Mouse (Mus musculus) testis, adult 2 months (tissue): ENCODE results near the gene Bet1l. TPM values are rescaled to one million over a fixed set of nuclear protein-coding genes. Genes with fewer than 3 reads are reported as not detected.
A peak's percentile ranks its signal among the peaks of the same experiment; 100 is the strongest.

Experiments used
- H3K27ac ChIP-seq: fragments of 200-500 bp; 2 replicates; pipeline ENCODE4 v1.5.1; 2012; ENCODE audit warnings: low read depth, low read length; ENCODE audit not compliant: control insufficient read depth, insufficient read depth
- H3K27me3 ChIP-seq: fragments of 200-500 bp; 2 replicates; pipeline ENCODE4 v1.6.1; 2012; ENCODE audit warnings: mild to moderate bottlenecking, low read length, moderate library complexity; ENCODE audit not compliant: control insufficient read depth, insufficient read depth
- H3K36me3 ChIP-seq: fragments of 200-500 bp; 2 replicates; pipeline ENCODE4 v1.6.1; 2012; ENCODE audit warnings: mild to moderate bottlenecking, low read length; ENCODE audit not compliant: control insufficient read depth, insufficient read depth
- H3K4me1 ChIP-seq: fragments of 200-500 bp; 2 replicates; pipeline ENCODE4 v1.6.1; 2012; ENCODE audit warnings: low read length; ENCODE audit not compliant: control insufficient read depth, insufficient read depth
- H3K4me3 ChIP-seq: fragments of 200-500 bp; 2 replicates; pipeline ENCODE4 v1.5.1; 2012; ENCODE audit warnings: low read depth, mild to moderate bottlenecking, low read length, moderate library complexity, mixed read lengths; ENCODE audit not compliant: control insufficient read depth
- CTCF ChIP-seq: fragments of 200-500 bp; IDR thresholded peaks from 2 replicates; pipeline ENCODE4 v1.5.1; 2012; ENCODE audit warnings: low read depth, mild to moderate bottlenecking, inconsistent platforms, low read length, moderate library complexity; ENCODE audit not compliant: control insufficient read depth, insufficient read depth, insufficient replicate concordance
- POLR2A ChIP-seq: fragments of 200-500 bp; IDR thresholded peaks from 2 replicates; pipeline ENCODE4 v1.6.1; 2012; ENCODE audit warnings: low read depth, mild to moderate bottlenecking, inconsistent platforms, low read length, moderate library complexity; ENCODE audit not compliant: control insufficient read depth
- polyA plus RNA-seq: library from polyadenylated mRNA; depleted of rRNA; stranded (reverse); fragments of >200 nt; gene quantifications from 2 replicates; pipeline ENCODE4 v1.2.3, GENCODE M21; 2012

The Bet1l gene
- polyA plus RNA-seq, 1 experiment = 20.8 TPM

GRCm38 (mm10) chr7:140856785-140857549 is 410 bp downstream of the Bet1l start, which contains the start of gene Ric8a:
TSS of gene Ric8a (plus strand) at chr7:140856957.
- Histone ChIP-seq H3K27ac (peak within 1 kb of the TSS; percentile 92), H3K4me1 (peaks cover 16% of the 10 kb centered on the region), H3K36me3 (no peaks in the 10 kb centered on the region), H3K4me3 (peak within 1 kb of the TSS; percentile 97), H3K27me3 (no peaks in the 10 kb centered on the region)
- TF ChIP-seq CTCF (no peak), POLR2A (peak; percentile 38)

- Histone ChIP-seq H3K36me3 (no peaks in the 10 kb centered on the region), H3K4me1 (peaks cover 16% of the 10 kb centered on the region), H3K27ac (peak within 1 kb of the TSS; percentile 92), H3K4me3 (peak within 1 kb of the TSS; percentile 97), H3K27me3 (no peaks in the 10 kb centered on the region)
- no peak for TF ChIP-seq CTCF
- TF ChIP-seq POLR2A = peak; percentile 54
Measured at GRCm38 (mm10) chr7:140855860-140856784, 1.3 kb downstream of the Bet1l start, which contains the start of gene Gm45785. TSS of gene Gm45785 (minus strand) at chr7:140856331.

DNA sequence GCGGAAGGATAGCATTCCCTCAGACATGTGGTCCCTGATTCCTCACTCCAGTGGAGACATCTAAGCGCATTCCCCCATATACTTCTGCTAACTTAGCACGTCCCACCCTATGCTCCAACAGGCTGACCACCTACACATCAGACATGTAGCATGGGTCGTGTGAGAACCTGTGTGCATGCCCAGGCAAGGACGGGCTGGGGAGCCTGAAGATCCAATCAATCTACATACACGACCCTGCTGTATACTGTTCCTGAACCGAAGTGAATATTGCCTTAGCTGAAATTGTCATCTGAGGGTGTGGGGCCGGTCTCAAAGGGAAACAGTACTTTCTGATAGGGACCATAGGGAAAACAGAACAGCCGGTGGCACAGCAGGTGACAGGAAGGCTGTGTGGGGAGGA is 2.2 kb downstream of the Bet1l start:
- no peak for TF ChIP-seq CTCF
- TF ChIP-seq POLR2A = no peak
- Histone ChIP-seq H3K4me1 (peaks cover 16% of the 10 kb centered on the region), H3K27ac (no peak overlapping the region), H3K36me3 (no peaks in the 10 kb centered on the region), H3K4me3 (peak overlapping the region; percentile 97), H3K27me3 (no peaks in the 10 kb centered on the region)

DNA sequence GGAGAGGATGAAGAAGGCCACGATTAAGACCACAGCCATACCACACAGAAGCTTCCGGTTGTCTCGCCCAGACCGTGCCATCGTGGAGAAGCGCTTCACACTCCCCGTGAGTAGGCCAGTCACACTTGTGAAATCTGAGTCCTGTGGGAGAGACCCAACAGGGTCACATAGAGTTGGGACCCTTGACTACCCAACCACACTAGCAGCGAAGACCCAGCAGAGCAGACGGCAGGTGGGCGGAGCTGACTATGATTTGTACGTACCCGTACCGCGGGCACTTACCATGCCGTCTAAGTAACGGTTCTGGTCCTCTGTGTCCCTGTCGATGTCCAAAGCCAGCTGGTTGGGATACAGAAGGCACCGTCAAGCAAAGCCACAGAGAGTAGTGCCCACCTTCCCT is 2.9 kb downstream of the Bet1l start:
- no peaks in the 10 kb centered on the region for H3K36me3 ChIP-seq
- peaks cover 16% of the 10 kb centered on the region for H3K4me1 ChIP-seq
- H3K27me3 ChIP-seq = no peaks in the 10 kb centered on the region
- peak overlapping the region; percentile 97 for H3K4me3 ChIP-seq
- TF ChIP-seq CTCF (no peak), POLR2A (no peak)
- H3K27ac ChIP-seq = no peak overlapping the region

GRCm38 (mm10) chr7:140853386-140853785 is 4.0 kb downstream of the Bet1l start:
- Histone ChIP-seq H3K4me1 (peaks cover 16% of the 10 kb centered on the region), H3K36me3 (no peaks in the 10 kb centered on the region), H3K4me3 (no peak overlapping the region), H3K27me3 (no peaks in the 10 kb centered on the region), H3K27ac (no peak overlapping the region)
- TF ChIP-seq POLR2A (0 out of 2 replicates have a peak, but pooled peaks have one; percentile 14), CTCF (no peak)

- H3K36me3 ChIP-seq = no peaks in the 10 kb centered on the region
- H3K4me1 ChIP-seq = peaks cover 8% of the 10 kb centered on the region
- no peaks in the 10 kb centered on the region for H3K27me3 ChIP-seq
- H3K4me3 ChIP-seq = no peak overlapping the region
- no peak overlapping the region for H3K27ac ChIP-seq
- TF ChIP-seq POLR2A (no peak), CTCF (no peak)
Measured at GRCm38 (mm10) chr7:140851916-140852315, 5.5 kb downstream of the Bet1l start.

DNA sequence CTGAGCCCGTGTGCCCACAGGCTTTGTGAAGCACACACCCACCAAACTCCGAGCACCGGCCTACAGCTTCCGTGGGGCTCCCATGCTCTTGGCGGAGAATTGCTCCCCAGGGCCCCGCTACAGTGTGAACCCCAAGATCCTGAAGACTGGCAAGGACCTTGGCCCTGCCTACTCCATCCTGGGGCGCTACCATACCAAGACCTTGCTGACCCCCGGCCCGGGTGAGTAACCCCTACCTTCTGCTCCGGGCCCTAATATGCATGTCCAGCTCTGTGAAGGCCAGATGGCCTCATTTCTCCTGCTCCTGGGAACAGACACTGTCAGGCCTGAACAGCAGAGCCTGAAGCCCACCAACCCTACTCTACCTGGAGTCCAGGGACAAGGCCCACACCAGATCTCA is 8.8 kb downstream of the Bet1l start:
- Histone ChIP-seq H3K27ac (no peak overlapping the region), H3K36me3 (no peaks in the 10 kb centered on the region), H3K27me3 (no peaks in the 10 kb centered on the region), H3K4me3 (peak overlapping the region; percentile 74), H3K4me1 (peaks cover 3% of the 10 kb centered on the region; the same call in 1 of the 2 replicates)
- TF ChIP-seq CTCF = no peak
- no peak for TF ChIP-seq POLR2A
